Mouse (Mus musculus) CD8-positive naive resting alpha-beta T cell, adult 57 days (primary cell): Measurements from ENCODE around the gene Tenm2. TPM values are rescaled to one million over a fixed set of nuclear protein-coding genes. Genes with fewer than 3 reads are reported as not detected.

ENCODE experiments used
- total RNA-seq: library from RNA; stranded (reverse); gene quantifications from one replicate; pipeline ENCODE4 v1.2.4, GENCODE M21; 2023

The Tenm2 gene
- not detected for total RNA-seq

GRCm38 (mm10) chr11:37235914-37236600, at the start of gene Tenm2:
TSS of gene Tenm2 (minus strand) at chr11:37235964.

GRCm38 (mm10) chr11:35980411-35980917, 1255.3 kb downstream of the Tenm2 start, which contains the start of gene Wwc1:
TSS of gene Wwc1 (minus strand) at chr11:35980527.

